Mouse (Mus musculus) midbrain, embryonic 12.5 days (tissue): Measurements from ENCODE around the gene Fras1. TPM values are rescaled to one million over a fixed set of nuclear protein-coding genes. Genes with fewer than 3 reads are reported as not detected.

Source experiments
- ATAC-seq: fragments of 200-750 bp; cut with Nextera tagmentation; 2 replicates; pipeline ENCODE4 v1.8.0; 2017; ENCODE audit warnings: low read depth, moderate TSS enrichment, moderate library complexity; ENCODE audit not compliant: low FRiP score
- H3K27ac ChIP-seq: fragments of 300-500 bp; sonication (generic); replicated peaks from 2 replicates; pipeline ENCODE4 v1.5.1; 2016; ENCODE audit warnings: mild to moderate bottlenecking
- H3K27me3 ChIP-seq: fragments of 300-500 bp; sonication (generic); 2 replicates; pipeline ENCODE4 v1.6.1; 2016; ENCODE audit warnings: mild to moderate bottlenecking
- H3K36me3 ChIP-seq: fragments of 300-500 bp; sonication (generic); 2 replicates; pipeline ENCODE4 v1.6.1; 2016
- H3K4me1 ChIP-seq: fragments of 300-500 bp; sonication (generic); 2 replicates; pipeline ENCODE4 v1.6.1; 2016
- H3K4me2 ChIP-seq: fragments of 300-500 bp; sonication (generic); replicated peaks from 2 replicates; pipeline ENCODE4 v1.6.1; 2016; ENCODE audit warnings: mild to moderate bottlenecking, moderate library complexity
- H3K4me3 ChIP-seq: fragments of 300-500 bp; sonication (generic); 2 replicates; pipeline ENCODE4 v1.5.1; 2016; ENCODE audit warnings: mild to moderate bottlenecking
- H3K9ac ChIP-seq: fragments of 300-500 bp; sonication (generic); replicated peaks from 2 replicates; pipeline ENCODE4 v1.6.1; 2016; ENCODE audit warnings: mild to moderate bottlenecking, moderate library complexity
- H3K9me3 ChIP-seq: fragments of 300-500 bp; sonication (generic); 2 replicates; pipeline ENCODE4 v1.6.1; 2016; ENCODE audit warnings: mild to moderate bottlenecking
- WGBS: fragments of 180-500 bp; shearing (Covaris S2); methylation state at CpG from one replicate; pipeline ENCODE4 v1.1.7; 2016; 5-methylcytosine and 5-hydroxymethylcytosine counted together
- polyA plus RNA-seq: library from polyadenylated mRNA; unstranded; fragments of >200 nt; fragmentation: Nextera tagmentation; extraction: Ambion mirVana; gene quantifications from 2 replicates; pipeline ENCODE4 v1.2.1, GENCODE M21; 2016

Fras1 gene
- polyA plus RNA-seq, 1 experiment from 2014 or later, result 7.1 TPM

DNA sequence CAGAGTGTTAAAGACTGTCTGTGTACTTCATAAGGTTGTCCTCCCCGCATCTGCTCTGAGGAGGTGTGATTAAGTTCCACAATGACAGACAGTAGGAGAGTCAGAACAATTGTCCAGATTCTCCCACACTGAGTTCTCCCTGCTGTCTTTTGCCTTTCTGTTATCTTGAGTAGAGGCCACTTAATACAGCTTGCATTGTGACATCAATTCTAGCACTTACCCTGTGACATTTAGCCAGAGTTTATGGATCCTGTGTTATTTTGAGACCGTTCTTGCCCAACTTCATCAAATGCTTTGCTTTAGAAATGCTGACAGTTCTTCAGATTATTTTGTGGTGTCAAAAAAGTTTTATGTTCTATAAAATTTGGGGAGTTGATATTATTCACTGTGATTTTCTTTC lies 81.5 kb downstream of the Fras1 start:
- Histone ChIP-seq H3K36me3 (no peaks in the 10 kb centered on the region), H3K4me1 (no peaks in the 10 kb centered on the region), H3K4me2 (no peak overlapping the region), H3K9me3 (no peaks in the 10 kb centered on the region), H3K27ac (no peak overlapping the region), H3K27me3 (no peaks in the 10 kb centered on the region), H3K4me3 (no peak overlapping the region), H3K9ac (no peak overlapping the region)
- ATAC-seq, result no peak
- 95% methylated on average over 2 of the region's 2 CpGs for WGBS

DNA sequence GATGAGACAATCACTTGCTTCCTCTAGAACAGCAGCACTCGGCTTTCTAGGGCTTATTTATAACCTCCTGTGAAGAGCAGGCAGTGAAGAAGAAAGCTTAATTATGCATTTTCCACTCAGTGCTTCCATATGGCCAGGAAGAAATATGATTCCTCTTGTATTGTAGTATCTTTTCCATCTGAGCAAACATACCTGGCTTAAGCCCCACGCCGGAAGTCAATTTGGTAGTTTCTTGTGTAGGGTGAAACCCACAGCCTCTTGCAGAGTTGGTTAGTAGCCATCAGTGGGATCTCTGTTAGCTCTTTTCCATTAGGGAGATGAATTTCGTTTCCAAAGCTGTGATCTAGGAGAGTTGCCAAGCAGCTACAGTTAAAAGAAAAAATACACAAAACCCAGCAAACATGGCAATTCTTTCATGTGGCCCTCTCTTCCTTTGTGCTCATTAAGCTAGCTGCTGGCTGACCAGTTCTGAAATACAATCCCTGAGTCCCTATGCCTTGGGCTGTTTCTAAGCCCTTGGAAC lies 83.7 kb downstream of the Fras1 start:
- WGBS, result 70% methylated on average over 4 of the region's 4 CpGs
- ATAC-seq, result no peak

DNA sequence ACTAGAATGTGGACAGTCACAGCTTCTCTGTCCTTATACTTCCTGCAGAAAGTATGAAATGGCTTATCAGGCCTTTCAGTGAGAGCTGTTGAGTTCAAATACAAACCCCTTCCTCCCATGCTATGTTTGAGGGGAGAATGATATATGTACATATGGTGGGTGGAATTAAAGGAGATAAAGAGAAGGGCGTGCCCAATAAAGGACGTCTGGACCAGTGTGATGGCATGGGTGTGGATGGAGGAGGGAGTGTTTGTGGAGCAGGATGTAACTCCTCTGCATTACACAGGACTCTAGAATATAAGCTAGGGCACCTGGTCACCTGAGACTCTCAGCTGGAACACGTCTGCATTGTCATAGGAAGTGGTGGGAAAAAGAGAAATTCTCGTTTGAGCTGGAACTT lies 85.8 kb downstream of the Fras1 start:
- ATAC-seq, result no peak
- H3K9ac ChIP-seq, result no peak overlapping the region
- H3K36me3 ChIP-seq, result no peaks in the 10 kb centered on the region
- no peak overlapping the region for H3K4me2 ChIP-seq
- no peaks in the 10 kb centered on the region for H3K27me3 ChIP-seq
- 76% methylated on average over 4 of the region's 4 CpGs for WGBS
- H3K27ac ChIP-seq, result no peak overlapping the region
- H3K4me3 ChIP-seq, result no peak overlapping the region
- no peaks in the 10 kb centered on the region for H3K9me3 ChIP-seq
- H3K4me1 ChIP-seq, result no peaks in the 10 kb centered on the region

More for the DNA sequence above, 83.7 kb downstream of the Fras1 start:
- no peak overlapping the region for H3K27ac ChIP-seq
- no peaks in the 10 kb centered on the region for H3K4me1 ChIP-seq
- no peaks in the 10 kb centered on the region for H3K36me3 ChIP-seq
- H3K9ac ChIP-seq, result no peak overlapping the region
- H3K4me2 ChIP-seq, result no peak overlapping the region
- no peak overlapping the region for H3K4me3 ChIP-seq
- no peaks in the 10 kb centered on the region for H3K9me3 ChIP-seq
- H3K27me3 ChIP-seq, result no peaks in the 10 kb centered on the region

DNA sequence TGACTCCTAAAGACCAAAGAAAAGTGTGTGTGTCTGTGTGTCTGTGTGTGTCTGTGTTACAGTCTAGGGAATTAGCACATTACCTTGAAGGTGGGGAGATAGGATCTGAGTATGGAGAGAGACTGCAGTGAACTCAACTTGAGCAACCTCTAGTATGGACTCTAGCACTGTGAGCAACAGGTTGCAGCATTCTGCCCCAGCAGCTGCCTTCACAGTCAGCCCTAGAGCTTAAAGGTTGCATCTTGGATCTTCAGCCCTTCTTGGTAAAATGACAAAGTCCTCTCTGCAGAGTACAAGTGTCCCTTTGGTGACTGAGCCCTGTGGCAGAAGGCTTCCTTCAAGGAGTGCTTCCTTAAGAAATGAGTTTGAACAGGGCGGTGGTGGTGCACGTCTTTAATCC lies 88.4 kb downstream of the Fras1 start:
- no peak overlapping the region for H3K4me2 ChIP-seq
- H3K36me3 ChIP-seq, result no peaks in the 10 kb centered on the region
- H3K27ac ChIP-seq, result no peak overlapping the region
- no peak overlapping the region for H3K4me3 ChIP-seq
- H3K4me1 ChIP-seq, result no peaks in the 10 kb centered on the region
- no peak for ATAC-seq
- H3K9ac ChIP-seq, result no peak overlapping the region
- no peaks in the 10 kb centered on the region for H3K9me3 ChIP-seq
- no peaks in the 10 kb centered on the region for H3K27me3 ChIP-seq
- 88% methylated on average over 2 of the region's 2 CpGs for WGBS

DNA sequence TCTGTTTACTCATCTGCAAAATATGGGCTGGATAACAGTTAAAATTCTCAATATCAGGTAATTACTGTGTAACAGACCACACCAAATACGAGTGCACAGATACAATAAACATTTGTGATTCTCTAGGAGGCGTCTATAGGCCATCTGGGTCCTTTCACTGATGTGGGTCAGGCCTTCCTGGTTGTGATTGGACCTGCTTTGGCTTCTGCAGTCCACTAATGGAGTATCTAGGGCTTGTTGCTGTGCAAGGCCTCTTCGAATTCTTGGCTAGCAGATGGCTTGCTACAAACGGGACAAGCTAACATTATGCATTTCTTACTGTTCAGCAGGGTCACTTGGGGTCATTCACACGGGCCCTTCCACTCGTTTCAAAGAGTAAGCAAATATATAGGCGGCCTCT lies 92.7 kb downstream of the Fras1 start:
- WGBS, result 65% methylated on average over 7 of the region's 7 CpGs
- H3K9ac ChIP-seq, result no peak overlapping the region
- H3K9me3 ChIP-seq, result no peaks in the 10 kb centered on the region
- no peak for ATAC-seq
- no peaks in the 10 kb centered on the region for H3K27me3 ChIP-seq
- no peak overlapping the region for H3K4me3 ChIP-seq
- H3K36me3 ChIP-seq, result no peaks in the 10 kb centered on the region
- H3K4me2 ChIP-seq, result no peak overlapping the region
- H3K4me1 ChIP-seq, result no peaks in the 10 kb centered on the region
- H3K27ac ChIP-seq, result no peak overlapping the region

DNA sequence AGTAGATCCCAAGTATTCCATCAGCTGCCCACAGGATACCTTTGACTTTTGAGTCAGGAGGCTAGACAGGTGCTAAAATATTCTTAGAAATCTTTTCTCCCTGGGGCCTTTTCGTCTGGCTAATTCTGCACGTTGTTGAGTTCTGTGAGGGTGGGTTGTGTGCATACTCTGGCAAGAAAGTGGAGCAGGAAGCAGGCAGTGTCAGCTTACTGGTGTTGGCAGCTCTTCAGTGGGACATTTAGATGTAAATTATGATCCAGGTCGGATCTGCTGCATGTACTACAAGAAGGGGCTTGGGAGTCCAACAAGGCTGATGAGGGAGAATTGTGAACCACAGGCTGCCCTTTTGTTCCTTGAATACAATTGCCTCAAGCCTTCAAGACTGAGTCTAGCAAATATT lies 98.2 kb downstream of the Fras1 start:
- H3K4me1 ChIP-seq, result no peaks in the 10 kb centered on the region
- no peak for ATAC-seq
- no peak overlapping the region for H3K4me2 ChIP-seq
- H3K27me3 ChIP-seq, result no peaks in the 10 kb centered on the region
- H3K27ac ChIP-seq, result no peak overlapping the region
- no peak overlapping the region for H3K9ac ChIP-seq
- H3K9me3 ChIP-seq, result no peaks in the 10 kb centered on the region
- H3K36me3 ChIP-seq, result no peaks in the 10 kb centered on the region
- WGBS, result 68% methylated on average over 3 of the region's 3 CpGs
- no peak overlapping the region for H3K4me3 ChIP-seq

DNA sequence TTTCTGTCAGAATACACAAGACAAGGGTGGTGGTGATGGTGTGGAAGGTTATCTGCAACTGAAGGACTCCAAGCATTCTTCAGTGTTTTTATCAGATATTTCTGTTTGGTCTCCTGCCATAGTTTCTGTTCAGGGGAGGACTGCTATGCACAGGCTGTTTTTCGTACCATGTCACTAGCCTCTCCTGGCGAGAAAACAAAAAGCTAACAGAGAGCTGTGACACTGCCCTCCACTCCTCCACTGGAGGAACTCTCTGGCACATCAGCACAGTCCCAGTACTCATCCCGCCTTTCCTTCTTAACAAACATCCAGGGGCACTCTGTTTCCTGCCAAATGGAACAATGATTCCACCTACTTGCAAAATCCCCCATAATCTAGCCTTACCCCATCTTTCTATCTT lies 101.7 kb downstream of the Fras1 start:
- WGBS, result 87% methylated on average over 3 of the region's 3 CpGs
- ATAC-seq, result no peak
- Histone ChIP-seq H3K9me3 (no peaks in the 10 kb centered on the region), H3K4me2 (no peak overlapping the region), H3K36me3 (no peaks in the 10 kb centered on the region), H3K9ac (no peak overlapping the region), H3K27ac (no peak overlapping the region), H3K27me3 (no peaks in the 10 kb centered on the region), H3K4me3 (no peak overlapping the region), H3K4me1 (no peaks in the 10 kb centered on the region)

DNA sequence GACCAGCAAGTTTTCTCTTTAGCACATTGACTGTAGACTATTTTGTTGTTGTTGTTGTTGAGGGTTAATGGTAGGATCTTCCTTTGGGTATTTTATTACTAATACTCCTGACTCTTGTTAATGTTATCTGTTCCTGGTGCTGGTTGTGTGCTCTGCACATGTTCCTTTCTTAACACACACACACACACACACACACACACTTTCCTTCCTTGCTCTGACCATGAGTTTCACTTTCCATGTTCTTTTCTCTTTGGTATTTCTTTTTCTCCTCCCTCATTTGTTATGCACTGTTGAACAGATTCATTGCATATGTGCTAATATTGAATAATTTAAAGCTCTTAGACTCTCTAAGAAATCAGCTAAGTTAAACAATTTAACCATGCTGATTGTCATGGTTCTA lies 105.2 kb downstream of the Fras1 start:
- Histone ChIP-seq H3K9ac (no peak overlapping the region), H3K27me3 (no peaks in the 10 kb centered on the region), H3K36me3 (no peaks in the 10 kb centered on the region), H3K9me3 (no peaks in the 10 kb centered on the region), H3K4me3 (no peak overlapping the region), H3K4me1 (no peaks in the 10 kb centered on the region), H3K4me2 (no peak overlapping the region), H3K27ac (no peak overlapping the region)
- no peak for ATAC-seq

DNA sequence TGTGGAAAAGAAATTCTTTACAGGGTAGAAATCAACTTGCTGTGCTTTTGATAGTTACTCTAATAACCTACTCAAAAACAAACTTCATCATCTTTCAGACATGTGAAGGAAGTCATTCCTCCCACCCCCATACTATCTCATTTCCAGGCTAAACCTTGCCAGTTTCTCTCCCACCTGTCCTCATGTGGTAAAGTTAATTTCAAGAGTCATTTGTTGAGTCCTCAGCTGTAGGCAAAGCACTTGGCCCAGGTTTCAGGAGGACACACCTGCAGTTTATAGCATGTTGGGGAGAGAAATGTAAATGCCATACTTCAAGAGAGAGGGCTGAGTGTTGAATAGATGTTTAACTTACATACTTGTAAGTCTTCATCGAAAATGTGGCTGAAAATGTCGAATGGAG lies 107.4 kb downstream of the Fras1 start:
- WGBS, result 87% methylated on average over 2 of the region's 2 CpGs
- Histone ChIP-seq H3K27me3 (no peaks in the 10 kb centered on the region), H3K9me3 (no peaks in the 10 kb centered on the region), H3K4me1 (no peaks in the 10 kb centered on the region), H3K4me2 (no peak overlapping the region), H3K4me3 (no peak overlapping the region), H3K9ac (no peak overlapping the region), H3K36me3 (no peaks in the 10 kb centered on the region), H3K27ac (no peak overlapping the region)
- no peak for ATAC-seq

DNA sequence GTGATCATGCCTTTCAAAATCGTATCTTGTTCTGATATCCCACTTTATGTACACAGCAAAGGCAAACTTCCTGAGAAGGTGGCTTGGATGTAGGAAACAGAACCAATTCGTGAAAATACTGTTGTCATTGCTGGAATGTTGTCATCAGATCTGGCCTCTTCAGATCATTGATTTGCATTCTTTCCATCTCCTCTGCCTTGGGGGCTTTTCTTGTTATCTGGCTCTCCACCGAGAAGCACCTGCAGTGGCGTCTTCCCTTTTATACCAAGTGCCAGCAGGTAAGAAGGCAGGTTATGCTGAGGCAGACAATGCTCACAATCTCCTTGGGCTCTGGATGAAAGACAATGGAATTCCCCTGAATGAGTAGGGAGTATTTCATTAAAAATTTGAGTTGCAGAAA lies 108.3 kb downstream of the Fras1 start:
- 83% methylated on average over 4 of the region's 4 CpGs for WGBS

DNA sequence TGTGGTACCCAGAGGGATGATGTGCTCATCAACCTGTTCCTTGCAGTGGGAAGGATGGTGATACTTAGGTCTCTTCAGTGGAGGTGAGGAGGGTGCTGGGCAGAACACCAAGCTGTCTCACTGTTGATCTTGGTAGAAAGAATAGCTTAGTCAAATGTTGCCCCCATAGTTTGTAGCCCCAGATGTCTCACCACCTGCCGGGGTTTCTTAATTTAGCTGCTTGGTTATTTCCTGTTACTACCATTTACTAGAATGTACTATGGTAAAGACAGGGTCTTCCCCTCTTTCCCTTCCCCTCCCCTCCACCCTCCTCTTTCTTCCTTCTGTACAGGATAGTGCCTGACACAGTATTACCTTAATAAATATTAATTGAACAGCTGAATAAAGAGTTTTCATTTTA lies 118.7 kb downstream of the Fras1 start:
- Histone ChIP-seq H3K36me3 (no peaks in the 10 kb centered on the region), H3K27ac (no peak overlapping the region), H3K9ac (no peak overlapping the region), H3K4me2 (no peak overlapping the region), H3K9me3 (no peaks in the 10 kb centered on the region), H3K4me1 (no peaks in the 10 kb centered on the region), H3K27me3 (no peaks in the 10 kb centered on the region), H3K4me3 (no peak overlapping the region)
- 91% methylated on average over 1 of the region's 1 CpGs for WGBS
- no peak for ATAC-seq

More for the DNA sequence above, 108.3 kb downstream of the Fras1 start:
- Histone ChIP-seq H3K27ac (no peak overlapping the region), H3K27me3 (no peaks in the 10 kb centered on the region), H3K4me2 (no peak overlapping the region), H3K9me3 (no peaks in the 10 kb centered on the region), H3K4me1 (no peaks in the 10 kb centered on the region), H3K9ac (no peak overlapping the region), H3K4me3 (no peak overlapping the region), H3K36me3 (no peaks in the 10 kb centered on the region)
- no peak for ATAC-seq

DNA sequence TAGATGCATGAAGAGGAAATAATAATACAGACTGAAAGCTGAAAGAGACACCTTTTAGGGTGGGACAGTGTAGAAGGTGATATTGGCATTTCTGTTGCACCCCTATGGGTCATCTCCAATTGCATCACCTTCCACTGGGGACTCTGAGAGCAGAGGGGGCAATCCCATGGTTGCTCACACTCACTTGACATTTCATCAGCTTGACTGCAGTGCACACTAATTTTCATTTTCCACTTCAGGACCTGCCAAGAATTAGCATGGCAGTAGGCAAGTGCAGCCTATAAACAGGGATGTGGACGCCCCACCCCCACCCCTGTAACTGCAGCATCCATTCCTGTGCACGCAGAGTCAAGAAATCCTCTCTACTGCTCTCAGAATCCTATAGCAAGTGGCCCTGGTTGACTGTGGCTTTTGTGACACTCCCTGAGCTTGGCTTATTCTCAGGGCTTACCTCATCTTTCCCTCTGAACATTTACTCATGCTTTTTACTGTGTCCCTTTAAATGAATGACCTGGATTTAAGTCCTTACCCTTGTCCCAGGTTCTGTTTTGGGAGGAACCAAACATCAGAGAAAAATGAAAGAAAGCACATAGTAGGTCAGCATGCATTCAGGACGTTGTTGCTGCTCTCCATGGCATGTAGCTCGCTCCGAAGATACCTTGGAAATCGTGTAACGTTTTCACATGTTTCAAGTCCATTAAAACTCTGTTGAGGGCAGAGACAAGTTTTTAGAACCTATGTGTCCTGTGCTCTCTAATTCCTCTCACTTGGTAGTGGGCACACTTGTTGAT lies 120.9 kb downstream of the Fras1 start:
- Histone ChIP-seq H3K9me3 (no peaks in the 10 kb centered on the region), H3K4me3 (no peak overlapping the region), H3K27me3 (no peaks in the 10 kb centered on the region), H3K9ac (no peak overlapping the region), H3K4me2 (no peak overlapping the region), H3K4me1 (no peaks in the 10 kb centered on the region), H3K27ac (no peak overlapping the region), H3K36me3 (no peaks in the 10 kb centered on the region)
- ATAC-seq, result no peak
- WGBS, result 94% methylated on average over 7 of the region's 7 CpGs

DNA sequence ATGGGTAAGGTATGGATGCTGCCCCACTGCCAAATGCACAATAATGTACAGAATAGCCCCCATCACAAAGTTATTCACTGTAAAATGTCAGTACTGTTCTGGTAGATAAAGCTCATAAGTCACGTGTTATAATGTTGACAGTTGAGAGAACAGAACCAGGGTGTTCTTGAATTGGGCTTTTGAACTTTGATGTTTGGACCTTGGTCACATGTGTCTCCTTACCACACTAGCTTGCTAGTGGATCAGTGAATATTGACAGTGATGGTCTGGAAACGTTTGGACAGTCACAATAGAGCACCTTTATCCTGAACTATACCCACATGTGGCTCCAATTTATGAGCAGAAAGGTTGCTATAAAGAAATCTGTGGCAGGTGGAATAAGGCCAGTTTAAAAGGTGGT lies 124.3 kb downstream of the Fras1 start:
- Histone ChIP-seq H3K27ac (no peak overlapping the region), H3K9ac (no peak overlapping the region), H3K4me1 (no peaks in the 10 kb centered on the region), H3K4me3 (no peak overlapping the region), H3K4me2 (no peak overlapping the region), H3K27me3 (no peaks in the 10 kb centered on the region), H3K9me3 (no peaks in the 10 kb centered on the region), H3K36me3 (no peaks in the 10 kb centered on the region)
- WGBS, result 73% methylated on average over 2 of the region's 2 CpGs
- ATAC-seq, result no peak
